Mouse (Mus musculus) adipocyte (in vitro differentiated cells): ENCODE data around the gene Fez1.

ENCODE experiments used
- DNase-seq: peaks from one replicate; pipeline ENCODE4 v3.0.0-alpha.2; 2016; ENCODE audit warnings: low spot score

The Fez1 gene

DNA sequence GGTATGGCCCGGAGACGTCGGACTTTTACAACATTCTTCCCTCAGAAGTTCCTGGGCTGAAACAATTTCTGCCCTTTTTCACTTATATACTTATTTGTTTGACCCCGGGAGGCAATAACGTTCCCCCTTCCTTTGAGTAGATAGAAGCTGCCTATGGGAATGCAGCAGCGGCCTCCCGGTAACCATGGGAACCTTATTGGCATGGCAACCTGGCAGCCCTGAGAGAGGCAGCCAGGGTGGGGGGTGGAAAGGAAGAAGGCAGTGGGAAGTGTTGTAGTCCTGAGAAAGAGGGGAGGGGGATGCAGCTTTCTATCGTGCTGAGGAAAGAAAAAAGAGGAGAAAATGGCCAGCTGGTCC, at the start of gene Fez1:
TSS of gene Fez1 (plus strand) at position 221 of the 357 bp plus-strand sequence.
- DNase-seq: no peak

DNA sequence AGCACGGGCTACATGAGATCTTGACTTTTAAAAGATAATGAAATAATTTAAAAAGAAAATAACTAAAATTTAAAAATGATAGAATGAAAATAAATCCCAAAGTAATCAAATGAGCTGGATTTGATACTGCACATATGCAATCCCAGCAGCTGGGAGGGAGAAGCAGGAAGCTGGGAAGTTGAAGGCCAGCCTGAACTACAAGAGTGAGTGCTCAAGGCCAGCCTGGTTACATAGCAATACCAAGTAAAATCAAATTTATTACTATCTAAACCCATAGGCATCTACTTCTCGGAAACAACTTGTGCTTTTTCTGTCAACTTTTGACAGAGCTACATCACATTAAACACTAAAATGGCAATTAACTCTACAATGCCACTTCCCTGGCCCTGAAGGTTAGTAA, 37.7 kb upstream of the Fez1 start:
- no peak for DNase-seq

DNA sequence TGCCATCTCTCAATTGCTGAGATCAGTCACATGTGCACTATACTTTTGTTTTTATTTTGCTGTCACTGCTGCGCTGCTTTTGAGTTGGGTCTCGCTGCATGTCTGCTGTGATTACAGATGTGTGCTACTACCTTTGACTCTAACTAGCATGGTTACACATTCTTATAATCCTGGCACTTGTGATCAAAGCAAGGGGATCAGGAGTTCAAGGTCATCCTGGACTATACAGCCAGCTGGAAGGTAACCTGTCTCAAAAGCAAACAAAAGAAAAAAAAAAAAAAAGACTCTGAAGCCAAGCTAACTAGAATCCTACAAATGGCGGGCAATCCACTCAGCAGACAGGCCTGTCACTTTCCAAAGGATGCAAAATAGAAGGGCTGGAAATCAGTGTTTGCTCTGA, 29.5 kb upstream of the Fez1 start:
- DNase-seq: no peak

DNA sequence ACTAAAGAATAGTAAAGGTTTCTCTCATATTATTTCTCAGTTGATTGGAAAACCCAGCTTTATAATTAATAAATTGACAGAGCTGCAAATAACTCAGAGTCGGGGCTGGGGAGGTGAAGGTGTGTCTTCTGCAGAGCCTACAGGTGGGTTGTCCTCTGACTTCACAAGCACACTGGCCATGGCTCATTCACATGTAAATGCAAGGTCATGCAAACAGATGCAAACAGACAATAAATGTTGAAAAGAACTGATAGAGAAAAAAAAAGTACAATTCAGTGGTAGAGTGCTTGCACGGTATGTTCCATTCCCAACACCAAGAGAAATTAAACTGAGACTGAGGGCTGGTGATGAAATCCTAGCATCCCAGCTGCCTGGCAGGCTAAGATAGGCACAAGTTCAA, 27.2 kb upstream of the Fez1 start:
- DNase-seq: no peak

DNA sequence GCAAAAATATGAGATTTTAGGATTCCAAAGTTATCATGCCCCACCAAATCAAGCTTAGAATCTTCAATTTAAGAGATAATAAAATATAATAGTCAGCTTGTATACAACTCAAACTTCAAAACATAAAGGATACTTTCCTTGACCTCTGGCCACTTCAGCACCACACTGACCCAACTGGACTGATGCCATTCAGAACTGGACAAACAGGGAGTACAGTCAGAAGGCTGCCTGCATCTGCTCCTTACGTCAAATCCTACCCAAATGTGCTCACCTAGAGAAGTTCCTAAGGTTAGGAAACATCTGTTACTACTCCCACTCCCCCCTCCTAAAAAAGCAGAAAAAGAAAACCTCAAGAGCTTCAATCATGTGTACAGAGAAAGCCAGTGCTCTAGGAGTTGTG, 26.1 kb upstream of the Fez1 start:
- DNase-seq: peak; percentile 61

DNA sequence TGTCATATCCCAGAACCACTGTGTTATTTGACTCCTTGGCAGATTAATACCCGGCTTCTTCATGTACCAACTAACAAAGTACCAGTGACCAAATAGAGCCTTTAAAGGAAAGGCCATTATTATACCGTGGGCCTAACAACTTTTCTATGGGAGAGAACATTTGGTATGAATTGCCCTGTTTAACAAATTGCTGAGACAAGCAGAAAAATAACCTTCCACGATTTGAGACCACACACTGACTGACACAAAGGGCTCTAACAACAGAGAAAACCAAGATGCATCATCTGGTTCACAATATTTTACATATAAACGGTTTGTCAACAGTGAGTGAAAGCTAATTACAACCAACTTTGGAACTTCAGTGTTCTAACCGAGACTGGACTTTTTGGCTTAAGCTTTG, 25.4 kb upstream of the Fez1 start:
- DNase-seq: peak; percentile 32

DNA sequence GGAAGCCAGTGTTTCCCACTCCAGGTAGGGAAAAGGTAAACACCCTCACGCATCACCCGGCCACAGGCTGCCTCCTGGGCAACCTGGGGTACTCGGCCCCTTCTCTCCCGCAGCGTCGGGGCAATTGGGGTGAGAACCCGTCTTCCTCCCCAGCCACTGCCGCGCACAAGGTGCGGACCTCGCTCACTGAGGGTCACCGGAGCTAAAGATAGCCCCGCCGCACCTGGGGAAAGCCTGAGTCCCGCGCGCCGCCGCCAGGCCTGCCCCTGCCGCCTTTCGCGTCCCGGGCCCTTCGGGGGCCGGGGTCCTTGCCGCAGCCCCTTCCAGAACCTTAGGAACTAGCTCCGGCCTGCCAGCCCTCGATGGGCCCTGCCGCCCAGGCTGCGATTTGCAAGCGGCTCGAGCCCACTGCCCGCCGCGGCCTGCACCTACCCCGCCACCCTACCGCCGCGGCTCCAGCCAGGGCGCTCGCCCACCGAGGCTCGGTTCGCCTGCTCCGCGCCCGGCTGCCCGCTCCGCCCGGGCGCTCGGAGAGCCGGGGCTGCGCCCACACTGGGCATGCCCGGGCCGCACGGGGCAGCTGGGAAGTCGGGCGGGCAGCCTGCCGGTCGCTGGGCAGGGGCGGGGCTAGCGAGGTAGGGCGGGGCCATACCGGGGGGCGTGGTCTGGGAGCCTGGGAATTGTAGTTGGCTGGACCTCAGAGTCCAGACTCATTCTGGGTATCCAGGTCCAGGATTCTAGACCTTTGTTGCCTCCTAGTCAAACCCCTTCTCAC, 24.7 kb upstream of the Fez1 start, which contains the start of gene Ei24:
TSS of gene Ei24 (minus strand) at position 613 of the 775 bp plus-strand sequence.
- peak; percentile 87 for DNase-seq

DNA sequence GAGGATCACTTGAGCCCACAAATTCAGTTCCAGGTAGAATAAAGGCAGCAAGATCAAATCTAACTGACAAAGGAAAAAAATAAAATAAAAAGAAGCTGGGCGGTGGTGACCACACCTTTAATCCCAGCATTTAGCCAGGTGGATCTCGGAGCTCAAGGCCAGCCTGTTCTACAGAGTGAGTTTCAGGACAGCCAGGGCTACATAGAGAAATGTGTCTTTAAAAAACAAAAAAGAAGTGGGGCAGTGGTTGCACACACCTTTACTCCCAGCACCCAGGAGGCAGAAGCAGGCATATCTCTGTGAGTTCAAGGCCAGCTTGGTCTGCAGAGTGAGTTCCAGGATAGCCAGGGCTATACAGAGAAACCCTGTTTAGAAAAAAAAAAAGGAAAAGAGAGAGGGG, 19.7 kb upstream of the Fez1 start:
- no peak for DNase-seq

DNA sequence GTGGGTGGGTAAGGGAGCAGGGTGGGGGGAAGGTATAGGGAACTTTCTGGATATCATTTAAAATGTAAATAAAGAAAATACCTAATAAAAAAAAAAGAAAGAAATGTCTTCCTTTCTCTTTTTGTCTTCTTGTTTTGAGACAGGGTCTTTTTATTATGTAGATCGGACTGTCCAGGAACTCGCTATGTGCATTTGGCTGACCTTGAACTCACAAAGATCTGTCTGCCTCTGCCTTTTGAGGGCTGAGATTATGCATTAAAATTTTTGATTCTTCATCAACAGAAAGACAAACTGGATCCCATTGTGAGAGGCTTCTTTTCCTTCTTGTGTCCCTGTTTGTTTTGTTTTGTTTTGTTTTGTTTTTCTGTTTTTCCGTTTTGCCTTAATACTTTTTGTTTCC, 18.7 kb upstream of the Fez1 start:
- DNase-seq: no peak

DNA sequence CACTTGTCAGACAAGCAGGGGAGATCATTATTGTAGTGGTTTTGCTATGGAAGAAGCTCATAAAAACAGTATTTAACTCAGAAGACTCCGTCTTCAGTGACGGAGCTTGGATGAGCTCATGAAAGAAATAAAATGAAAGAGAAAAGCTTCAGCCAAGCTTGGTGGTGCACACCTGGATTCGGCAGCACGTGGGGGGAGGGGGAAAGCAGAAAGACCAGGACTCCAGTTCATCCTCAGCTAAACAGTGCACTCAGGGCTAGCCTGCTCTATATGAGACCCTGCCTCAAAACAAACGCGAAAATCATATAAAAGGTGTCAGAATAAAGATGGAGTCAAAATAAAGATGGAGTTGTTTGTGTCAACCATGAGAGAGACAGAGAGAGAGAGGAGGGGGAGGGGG, 18.3 kb upstream of the Fez1 start:
- DNase-seq: no peak

DNA sequence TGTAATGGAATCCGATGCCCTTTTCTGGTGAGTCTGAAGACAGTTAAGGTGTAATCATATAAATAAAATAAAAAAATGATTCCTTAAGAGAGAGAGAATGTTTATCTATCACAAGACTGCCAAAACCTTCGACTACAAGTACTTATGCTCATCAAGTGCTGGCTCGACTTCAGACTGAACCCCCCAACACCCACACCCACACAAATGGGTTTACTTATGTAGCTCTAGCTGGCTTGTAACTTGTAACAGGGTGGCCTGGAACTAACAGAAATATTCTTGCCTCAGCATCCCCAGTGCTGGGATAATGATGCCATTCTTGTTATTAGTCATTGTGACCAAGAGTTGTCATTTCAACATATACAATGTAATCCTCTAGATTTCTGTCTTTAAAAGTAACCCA, 17.7 kb upstream of the Fez1 start:
- no peak for DNase-seq

DNA sequence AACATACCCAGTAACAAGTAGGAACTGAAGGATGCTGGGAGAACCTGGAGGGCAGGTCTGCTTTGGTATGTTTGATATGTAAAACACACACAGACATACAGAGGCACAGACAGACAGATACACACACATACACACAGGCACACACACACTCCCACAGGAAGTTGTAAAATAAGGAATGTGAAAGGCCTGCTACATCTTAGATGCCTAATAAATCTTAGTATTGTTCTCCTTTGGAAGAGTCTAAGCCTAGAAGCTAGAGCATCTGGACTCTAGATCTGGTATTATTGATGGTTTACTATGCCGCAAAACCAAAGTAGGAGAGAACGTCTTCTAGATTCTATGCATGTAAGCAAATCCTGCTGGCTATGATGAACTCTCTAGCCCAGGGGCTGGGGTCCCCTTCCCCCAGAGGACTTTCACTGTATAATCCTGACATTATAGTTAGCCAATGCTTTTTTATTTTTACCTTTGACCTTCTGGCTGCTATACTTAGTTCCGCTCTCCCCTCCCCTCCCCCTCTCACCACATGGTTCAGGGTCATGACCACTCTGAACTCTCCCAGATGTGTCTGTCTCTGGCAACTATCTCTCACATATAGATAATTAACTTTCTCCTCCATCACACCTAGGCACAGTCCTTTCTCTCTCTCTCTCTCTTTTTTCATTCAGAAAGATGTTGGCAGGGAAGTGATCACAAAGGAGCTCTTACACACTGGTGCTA, 16.2 kb upstream of the Fez1 start:
- no peak for DNase-seq

DNA sequence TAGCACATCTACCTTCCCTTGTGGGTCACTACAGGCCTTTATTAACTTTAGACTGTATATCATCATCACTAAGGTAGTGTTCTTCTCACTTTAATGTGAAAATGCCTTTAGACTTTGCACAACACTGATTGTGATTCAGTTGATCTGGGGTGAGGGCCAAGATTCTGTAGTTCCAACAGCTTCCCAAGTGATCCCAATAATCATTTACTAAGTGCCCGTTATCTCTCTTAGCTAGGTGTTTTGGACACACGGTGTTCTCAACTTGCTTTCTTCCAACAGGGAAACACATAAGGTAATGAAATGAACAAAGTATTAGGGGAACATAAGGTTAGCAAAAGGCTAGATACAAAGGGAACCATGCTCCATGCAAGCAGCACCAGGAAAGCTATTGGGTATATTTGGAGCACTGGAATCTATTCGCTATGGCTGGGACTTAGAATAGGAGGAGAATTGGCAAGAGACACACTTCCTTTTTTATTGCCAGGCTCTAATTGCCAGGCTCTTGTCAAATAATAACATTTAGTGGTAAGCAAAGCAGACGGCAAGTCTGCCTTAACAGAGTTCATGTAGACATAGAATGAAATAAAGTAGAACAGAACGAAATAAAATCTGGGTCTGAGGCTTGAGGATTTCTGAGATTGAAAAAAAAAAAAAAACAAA, 13.4 kb upstream of the Fez1 start:
- DNase-seq: no peak

DNA sequence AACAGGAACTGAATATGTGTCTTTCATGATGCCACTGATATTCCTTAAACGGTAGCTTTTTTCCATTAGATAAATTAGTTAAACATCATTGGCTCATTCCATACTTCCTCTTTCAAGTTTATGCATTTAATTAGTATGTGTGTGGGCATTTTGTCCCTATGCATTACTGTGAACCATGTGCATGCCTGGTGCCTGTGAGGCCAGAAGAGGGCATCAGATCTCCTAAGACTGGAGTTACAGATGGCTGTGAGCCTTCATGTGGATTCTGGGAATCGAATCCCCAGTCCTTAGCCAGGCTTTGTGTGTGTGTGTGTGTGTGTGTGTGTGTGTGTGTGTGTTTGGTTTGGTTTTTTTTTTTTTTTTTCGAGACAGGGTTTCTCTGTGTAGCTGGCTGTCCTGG, 7.2 kb upstream of the Fez1 start:
- DNase-seq: no peak

DNA sequence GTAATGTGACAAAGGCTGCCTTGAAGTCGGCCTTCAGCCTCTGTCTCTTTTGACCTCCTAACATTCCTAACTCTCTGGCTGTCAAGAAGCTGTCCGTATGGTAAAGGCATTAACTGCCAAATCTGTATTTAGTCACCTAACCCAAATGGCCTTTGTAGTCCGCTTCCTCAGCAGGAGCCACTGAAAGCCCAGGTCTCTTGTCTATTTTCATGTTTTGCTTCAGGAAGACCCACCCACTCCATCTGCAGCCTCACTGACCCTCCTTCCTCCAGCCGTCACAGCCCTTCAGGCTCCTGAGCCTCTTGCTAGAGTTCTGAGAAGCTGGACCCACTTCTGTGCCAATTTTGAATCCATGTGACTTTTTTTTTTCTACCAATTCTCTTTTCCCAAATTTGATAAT, 2.8 kb upstream of the Fez1 start:
- no peak for DNase-seq

DNA sequence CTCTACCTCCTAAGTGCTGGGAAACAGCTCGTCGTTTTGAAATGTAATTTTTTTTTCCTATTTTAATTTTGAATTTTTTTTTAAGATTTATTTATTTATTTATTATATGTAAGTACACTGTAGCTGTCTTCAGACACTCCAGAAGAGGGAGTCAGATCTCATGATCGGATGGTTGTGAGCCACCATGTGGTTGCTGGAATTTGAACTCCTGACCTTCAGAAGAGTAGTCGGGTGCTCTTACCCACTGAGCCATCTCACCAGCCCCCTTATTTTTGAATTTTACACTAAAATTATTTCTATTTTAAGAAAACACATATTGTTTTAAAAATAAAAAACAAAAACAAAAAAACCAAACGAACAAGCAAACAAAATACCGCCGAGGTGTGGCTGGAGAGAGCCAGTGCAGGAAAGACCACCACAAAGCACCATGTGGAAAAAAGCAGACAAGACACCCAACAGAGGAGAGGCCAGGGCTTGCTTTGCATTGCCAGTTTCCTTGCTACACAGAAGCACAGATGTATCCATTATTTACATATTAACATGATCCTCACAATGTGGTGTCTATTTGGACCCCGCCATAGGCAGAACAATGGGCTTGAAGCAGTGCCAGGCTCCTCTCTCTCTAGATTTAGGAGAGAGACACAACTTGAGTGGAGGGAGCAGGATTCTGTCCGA, 558 bp upstream of the Fez1 start:
- DNase-seq: no peak

DNA sequence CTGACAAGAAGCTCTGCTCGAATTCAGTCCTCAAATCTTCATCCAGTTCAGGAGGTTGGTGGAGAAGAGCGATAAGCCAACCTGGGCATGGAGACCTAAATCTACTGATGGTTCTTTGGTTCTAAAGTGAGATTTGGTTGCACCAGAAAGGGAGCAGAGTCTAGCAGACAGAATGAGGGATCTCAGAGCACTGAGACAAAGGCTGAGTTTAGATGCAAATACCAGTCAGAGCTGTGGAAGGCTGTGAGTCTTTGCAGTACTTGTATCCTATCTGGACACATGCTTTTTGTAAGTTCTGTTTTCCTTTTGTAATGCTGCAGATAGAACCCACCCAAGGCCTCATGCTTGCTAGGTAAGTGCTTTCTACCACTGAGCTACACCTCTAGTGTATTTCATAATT, 360 bp downstream of the Fez1 start:
- no peak for DNase-seq

DNA sequence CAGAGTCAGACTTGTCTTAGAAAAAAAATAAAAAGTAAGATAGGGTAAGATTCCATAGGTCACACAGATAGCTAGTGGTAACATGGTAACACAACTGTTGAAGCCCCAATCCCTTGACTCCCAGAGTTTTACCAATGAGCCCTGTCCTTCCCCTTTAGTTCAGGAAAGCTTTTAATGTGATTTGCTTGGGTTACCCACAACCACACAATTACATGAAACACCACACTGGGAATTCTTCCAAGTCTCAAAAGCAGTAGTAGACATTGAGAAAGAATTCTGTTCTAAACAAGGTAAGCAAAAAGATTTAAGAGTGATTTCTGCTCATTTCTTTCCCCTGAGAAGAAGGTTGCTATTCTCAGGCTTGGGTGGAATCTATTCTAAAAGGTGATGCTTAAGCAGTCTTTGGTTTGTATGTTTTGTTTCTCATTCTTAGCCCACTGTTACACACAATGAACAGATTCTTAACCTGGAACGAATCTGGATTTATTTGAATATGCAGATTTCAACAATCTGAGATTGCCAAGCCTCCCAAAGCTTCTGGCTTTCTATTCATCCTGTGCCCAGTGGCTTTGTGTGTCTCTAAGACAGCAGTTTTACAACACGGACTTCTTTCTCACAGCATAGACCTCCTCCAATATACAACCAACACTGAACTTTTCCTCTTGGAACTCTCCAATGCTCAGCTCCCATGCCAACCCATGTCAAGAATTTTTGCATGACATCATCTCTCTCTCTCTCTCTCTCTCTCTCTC, 5.1 kb downstream of the Fez1 start:
- no peak for DNase-seq

DNA sequence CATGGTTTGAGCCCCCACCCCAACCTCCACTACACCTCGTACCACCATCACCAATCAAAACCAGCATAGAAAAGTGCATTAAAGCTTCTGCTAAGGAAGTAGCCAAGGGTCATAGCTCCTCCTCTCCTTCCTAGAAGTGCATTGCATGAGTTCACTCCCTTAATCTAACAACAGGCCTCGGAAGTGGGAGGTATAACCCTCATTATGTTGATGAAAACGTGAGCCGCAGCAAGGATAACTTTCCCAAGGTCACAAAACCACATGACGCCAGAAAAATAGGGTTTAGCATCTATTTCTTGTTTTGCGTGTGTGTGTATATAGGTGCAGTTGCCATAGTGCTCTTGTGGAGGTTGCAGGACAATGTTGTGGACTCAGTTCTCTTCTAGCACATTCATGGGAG, 9.7 kb downstream of the Fez1 start:
- DNase-seq: no peak

DNA sequence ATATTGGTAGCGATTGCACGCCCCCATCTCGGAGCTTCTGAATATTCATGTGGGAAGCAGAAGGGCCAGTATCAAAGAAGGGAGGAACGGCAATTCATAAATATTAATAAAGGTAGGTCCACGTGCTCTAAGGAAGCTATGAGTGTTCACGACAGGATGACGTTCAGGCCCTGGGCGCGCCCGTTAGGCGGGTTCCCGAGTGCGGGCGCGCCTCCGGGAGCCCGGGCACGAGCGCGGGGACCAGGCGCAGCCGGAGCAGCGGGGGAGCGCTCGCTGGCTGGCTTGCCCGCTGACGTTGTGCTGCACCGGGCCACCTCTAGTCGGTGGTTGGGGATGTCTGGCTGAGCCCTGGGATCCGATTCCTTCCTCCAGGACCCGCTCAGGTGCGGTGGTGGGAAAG, 10.9 kb downstream of the Fez1 start:
- no peak for DNase-seq

DNA sequence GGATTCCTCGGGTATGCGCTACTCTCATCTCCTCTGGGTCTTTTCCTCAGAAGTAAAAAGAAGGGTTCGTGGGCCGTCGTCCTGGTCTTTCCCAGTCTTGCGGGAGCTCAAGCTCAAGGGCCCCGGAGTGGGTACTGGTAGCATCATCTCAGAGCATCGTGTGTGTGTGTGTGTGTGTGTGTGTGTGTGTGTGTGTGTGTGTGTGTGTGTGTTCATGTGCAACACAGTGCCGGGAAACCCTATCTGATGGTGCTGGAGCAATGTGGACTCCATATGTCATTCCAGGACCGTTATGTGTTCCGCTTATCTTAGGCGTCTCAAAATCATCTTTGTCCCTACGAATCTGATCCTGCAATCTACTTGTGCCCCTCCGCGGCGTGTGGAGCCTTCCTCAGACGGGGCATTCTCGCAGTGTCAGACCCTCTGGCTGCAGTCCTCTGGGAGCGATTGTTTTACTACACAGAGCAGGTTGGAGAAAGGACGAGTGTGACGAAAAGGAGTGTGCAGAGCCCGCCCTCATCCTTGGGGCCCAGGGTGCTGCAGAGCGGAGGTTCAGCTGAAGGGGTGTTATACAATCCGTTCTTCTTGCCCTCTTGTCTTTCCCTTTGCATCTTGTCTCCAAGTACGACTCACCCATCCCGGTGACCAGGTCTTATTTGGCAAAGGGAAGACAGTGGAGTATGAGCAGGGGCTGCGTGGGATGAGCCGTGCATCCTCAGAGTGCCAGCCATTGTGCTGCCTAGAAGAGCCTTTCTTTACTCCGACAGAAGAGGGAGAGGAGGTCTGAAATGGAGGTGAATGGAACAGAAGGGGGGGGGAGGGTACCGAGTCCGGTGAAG, 11.6 kb downstream of the Fez1 start:
- no peak for DNase-seq
